Mouse (Mus musculus): Measurements from ENCODE around the gene Mfn2.
A peak's percentile ranks its signal among the peaks of the same experiment; 100 is the strongest.
"Not testable (repeated sequence)": the region's sequence is repeated elsewhere in the genome, so short reads cannot be mapped to it uniquely, and the experiment has no call there.

Mfn2 gene

DNA sequence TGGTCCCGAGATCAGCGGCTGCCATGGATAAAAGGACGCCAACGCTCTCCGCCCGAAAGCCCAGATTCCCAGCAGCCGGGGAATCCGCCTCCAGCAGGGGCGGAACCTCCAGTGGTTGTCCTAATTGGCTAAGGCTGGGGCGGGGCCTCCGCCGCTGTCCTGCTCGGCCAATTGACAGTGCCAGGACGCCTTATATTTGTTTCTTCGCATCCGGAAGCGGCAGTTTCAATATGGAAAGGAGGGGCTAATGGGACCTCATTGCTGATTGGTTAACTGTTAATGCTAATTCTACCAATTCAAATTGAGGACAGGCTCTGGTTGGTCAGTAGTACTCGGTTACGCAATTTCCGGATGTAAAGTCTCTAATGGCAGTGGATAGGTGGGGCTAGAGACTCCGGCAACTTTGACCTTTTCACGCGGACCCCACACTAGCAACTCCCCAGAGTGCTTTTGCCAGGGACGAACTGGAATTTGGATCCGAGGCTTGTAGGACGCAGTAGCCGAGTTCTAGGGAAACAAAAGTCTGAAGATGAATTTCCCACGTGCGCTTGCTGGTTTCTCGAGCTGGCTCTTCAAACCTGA, 36.0 kb downstream of the Mfn2 start, which contains the start of the genes Miip and Fv1:
Gene Miip, minus strand, starts transcription at position 367 of the 582 bp plus-strand sequence.
Gene Fv1, plus strand, starts transcription at position 530 of the 582 bp plus-strand sequence.
- peak; percentile 99 for DNase-seq (ENCODE audit: low spot score)

DNA sequence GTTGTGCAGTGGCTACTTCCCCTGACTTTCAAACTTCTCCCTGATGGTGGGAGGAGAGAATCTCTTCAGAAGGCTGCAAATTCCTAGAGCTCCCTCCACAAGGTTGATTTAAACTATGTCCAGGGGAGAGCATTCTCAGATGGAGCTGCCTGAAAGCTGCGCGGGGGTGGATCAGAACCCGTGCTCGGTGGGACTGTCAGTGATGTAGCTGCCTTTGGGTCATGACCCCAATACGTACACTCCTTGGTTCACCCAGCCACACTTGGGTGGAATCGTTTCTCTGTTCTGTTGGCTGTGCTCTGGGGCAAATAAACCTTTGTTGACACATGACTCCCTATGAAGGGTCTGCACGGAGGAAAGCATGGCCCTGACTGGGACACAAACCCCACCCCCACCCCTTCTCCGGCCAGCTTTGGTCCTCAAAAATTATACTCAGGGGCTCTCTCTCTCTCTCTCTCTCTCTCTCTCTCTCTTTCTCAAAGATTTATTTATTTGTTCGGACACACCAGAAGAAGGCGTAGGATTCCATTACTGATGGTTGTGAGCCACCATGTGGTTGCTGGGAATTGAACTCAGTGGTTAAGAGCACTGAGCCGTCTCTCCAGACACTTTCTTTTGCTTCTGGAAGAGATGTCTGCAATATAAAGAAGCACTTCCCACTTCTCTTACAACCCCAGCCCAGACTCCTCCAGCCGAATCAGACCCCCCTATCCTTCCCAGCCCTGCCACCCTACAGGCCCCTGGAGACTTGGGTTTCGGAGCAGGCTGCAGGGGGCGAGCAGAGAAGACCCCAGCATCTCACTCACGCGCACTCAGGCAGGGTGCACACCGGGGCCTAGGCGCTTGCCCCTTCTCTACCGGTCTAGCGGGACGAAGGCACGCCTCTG, 36.7 kb downstream of the Mfn2 start:
- no peak for DNase-seq (ENCODE audit: low spot score)

DNA sequence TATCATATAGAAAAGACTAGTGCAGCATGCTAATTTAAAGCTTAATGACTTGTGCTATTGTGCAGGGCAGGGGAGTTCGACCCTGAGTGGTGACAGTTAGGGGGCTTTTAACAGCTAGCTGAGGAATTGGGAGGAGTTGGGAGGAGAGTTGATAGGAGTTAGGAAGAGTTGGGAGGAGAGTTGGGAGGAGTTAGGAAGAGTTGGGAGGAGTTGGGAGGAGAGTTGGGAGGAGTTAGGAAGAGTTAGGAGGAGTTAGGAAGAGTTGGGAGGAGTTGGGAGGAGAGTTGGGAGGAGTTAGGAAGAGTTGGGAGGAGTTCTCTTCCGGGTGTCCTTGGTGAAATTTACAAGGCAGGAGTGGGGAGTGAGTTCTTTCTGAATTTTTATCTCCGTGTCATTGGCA, 37.7 kb downstream of the Mfn2 start:
- DNase-seq (ENCODE audit: low spot score), result not testable (repeated sequence)

GRCm38 (mm10) chr4:147866056-147866455, 38.4 kb downstream of the Mfn2 start:
- DNase-seq (ENCODE audit: low spot score), result no peak

DNA sequence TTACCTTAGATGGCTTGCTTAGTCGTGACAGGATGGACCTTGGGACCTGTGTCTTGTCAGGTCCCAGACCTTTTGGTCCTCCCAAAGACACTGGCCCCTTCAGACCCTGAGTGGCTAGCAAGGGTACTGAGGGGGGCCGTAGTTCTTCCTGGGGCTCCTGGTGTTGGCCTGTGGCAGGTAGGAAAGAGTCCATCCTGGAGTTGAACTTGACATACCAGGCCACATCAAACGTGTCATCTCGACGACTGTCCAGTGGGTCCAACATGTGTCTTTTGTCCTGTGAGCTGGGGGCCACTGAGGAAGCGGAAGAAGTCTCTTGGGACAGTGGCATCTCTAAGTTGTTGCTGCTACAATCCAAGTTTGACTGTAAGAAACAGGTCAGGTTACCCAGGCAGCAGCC, 38.9 kb downstream of the Mfn2 start:
- DNase-seq (ENCODE audit: low spot score), result no peak

DNA sequence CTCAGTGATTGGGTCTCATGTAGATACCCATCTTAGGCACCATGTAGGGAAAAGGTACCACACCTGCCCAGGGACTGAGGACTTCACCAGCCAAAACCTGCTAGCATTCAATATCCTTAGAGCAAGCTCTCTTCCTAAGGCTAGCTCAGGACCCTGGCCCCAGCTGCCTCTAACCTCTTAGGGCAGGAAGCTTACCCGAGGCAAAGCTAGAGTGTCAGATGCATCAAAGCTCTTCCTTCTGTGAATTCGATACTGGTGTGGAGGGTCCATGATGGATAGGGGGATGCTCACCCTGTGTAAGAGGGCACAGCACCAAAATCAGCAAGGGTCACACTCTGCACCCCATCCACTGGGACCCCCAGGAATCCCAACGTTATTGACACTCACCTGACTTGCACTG, 42.5 kb downstream of the Mfn2 start:
- DNase-seq (ENCODE audit: low spot score), result no peak

GRCm38 (mm10) chr4:147850776-147851175, 53.7 kb downstream of the Mfn2 start:
- no peak for DNase-seq (ENCODE audit: low spot score)

GRCm38 (mm10) chr4:147848584-147848991, 55.9 kb downstream of the Mfn2 start:
- DNase-seq (ENCODE audit: low spot score), result no peak

DNA sequence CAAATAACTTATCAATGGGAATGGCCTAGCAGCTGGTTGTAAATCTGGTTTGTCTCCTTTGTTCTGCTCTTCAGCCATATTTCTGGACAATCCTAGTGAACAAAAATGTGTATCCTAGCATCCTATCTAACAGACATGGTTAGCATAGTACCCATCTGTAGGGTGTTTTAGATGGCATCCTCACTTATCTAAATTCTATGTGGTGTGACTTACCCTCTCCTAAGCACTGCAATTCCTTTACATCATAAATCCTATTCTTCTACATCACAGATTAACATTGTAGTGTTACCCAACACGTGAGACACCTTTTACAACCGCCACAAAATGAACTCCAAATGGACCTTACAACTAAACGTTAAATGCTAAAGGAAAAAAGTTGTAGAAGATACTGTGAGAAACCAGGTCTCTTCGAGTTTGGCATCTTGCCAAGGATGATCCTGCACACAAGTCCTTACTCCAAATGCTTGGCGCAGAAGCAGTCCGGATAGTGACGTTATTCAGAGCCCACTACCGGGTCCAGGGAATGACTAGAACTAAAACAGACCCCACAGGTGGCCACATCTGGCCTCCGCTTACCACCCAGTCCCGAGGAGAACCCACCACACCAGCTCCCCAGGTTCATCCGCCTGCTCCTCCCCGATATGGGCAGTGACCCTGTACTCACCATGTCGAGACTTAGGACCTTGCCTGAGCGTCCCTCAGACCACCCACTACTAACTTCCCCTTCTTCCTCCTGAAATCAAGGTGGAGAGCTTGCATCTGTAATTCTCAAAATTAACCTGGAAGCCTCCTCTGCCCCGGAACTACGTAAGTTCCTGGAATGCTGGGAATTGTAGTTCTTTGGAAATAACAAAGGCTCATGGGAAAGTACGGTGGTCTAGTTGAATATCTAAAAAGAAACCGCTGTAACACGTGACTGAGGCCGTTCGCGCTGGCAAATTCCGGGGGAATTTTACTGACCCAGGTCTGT, 56.6 kb downstream of the Mfn2 start, which contains the start of gene Zfp933:
Gene Zfp933, minus strand, starts transcription at position 753 of the 970 bp plus-strand sequence.
- peak; percentile 91 for DNase-seq (ENCODE audit: low spot score)

GRCm38 (mm10) chr4:147842871-147843270, 61.6 kb downstream of the Mfn2 start:
- DNase-seq (ENCODE audit: low spot score), result no peak

DNA sequence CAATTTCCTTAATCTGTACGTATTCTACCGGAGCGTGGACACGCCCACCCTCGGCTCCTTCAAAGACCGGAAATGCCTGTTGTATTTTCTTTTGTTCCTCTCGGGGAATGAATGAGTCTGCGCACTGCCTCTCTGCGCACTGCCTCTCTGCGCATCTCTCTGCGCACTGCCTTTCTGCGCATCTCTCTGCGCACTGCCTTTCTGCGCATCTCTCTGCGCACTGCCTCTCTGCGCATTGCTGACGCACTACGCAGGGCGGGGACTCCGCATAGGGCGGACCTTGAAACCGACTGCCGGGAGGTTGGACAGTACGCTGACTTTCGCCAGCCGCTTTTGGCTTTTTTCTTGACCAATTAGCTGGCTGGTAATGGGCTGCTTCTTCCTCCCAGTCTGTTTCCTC, 65.2 kb downstream of the Mfn2 start:
- peak; percentile 23 for DNase-seq (ENCODE audit: low spot score)

DNA sequence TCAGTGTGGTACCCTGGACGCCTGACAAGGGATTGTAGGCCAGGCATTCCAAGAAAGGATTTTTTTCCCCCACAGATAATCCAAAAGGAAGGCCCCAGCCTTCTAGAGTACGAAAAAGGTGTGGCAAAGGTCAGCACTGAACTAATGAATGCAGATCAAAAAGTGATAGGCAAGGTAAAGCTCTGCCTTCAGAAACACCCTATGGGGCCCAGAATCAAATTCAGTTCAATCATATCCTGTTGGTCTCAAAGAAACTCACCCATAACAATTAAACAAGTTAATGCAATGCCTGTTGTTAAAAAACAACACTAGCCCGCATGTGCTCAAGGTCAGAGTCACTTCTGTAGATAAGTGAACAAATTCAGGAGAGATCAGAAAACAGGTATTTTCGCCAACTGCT, 80.1 kb downstream of the Mfn2 start:
- no peak for DNase-seq (ENCODE audit: low spot score)

Measured in lung, postnatal 25 days (tissue).